Mouse (Mus musculus) thymus, postnatal 10 days (tissue): ENCODE data around the gene Ntm.

ENCODE experiments used
- DNase-seq, 2 experiments: peaks; one replicate each; pipeline ENCODE4 v3.0.0; 2021; ENCODE audit warnings: low spot score in 2 of 2

Ntm gene

GRCm38 (mm10) chr9:29240797-29241196, 722.1 kb downstream of the Ntm start:
- no peak for DNase-seq

DNA sequence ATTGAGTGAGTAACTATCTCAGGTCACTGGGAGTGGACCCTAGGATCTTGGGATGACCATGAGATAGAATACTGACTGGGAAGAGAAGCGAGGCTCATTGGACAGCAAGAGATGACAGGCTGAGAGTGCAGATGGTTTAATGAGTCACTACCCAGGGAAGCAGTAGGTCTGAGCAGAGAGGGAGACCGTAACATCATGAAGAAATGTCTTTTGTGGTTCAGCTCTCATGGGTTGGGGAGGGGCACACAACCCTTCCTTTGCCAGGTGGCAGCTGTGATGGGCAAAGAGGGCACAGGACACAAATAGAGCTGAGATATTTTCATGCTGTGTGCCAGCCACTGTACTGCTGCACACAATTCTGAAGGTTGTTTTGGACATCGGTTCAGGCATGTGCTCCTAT, 724.0 kb downstream of the Ntm start:
- DNase-seq, result no peak

DNA sequence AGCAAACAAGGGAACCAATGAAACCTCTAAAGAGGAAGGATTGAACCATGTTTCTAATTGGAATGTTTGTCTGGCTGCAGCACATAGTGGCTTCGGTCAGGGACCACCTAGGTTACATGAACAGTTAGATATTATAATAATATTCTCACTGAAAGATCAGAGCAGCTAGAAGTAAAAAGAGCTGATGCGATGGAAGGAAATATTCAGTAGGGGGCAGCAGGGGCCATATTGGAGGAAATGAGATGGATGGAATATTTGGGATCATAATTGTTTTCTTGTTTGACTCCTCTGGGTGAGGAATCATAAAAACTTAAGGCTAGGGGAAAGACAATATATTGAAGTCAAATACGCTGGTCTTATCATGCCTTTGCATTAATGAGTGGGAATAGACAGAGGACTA, 726.2 kb downstream of the Ntm start:
- DNase-seq, result no peak

DNA sequence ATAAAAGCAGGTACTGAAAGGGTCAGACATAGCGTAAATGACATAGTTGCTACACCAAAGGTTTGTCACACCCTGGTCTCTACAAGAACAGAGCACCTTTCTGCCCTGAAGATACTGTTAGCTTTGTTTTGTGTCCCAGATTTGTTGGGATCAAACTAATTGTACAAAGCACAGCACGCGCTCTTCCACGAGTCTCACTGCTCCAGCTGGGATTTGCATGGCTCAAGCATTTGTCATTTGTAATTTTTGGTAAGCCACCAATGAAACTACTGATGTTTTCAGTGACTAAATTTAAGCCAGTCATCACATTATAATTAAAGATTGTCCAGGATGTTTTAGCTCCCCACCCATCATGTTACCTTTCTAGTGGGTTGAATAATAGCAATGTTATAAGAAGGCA, 735.2 kb downstream of the Ntm start:
- DNase-seq, result no peak

DNA sequence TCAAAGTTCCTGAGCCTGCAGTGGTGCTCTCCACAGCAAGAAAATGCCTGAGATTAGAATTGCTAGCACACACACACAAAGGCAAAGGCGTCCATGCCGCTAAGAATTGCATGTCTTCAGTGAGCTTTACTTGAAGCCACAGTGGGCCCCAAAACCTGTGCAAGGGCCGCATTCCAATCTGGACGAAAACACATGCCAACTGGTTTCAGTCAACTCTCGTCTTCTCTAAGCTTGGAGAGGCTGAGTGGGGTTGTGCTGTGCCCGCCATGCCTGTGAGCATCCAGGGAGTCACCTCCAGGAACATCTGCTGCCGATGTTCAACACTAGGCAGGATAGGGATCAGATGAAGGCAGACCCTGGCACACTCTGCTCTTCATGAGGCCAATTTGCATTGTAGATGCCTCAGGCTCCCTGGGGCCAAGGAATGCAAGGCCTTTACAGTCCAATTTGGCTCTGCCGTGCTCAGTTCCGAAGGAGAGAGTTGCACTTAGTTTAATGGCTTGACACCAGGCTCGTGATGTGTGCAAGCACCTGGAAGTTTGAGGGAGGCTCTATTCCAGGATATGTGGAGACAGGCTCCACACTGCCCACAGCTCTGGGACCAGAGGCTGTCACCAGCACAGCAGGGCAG, 739.9 kb downstream of the Ntm start:
- DNase-seq, result no peak

GRCm38 (mm10) chr9:29220941-29221615, 741.9 kb downstream of the Ntm start:
- no peak for DNase-seq

DNA sequence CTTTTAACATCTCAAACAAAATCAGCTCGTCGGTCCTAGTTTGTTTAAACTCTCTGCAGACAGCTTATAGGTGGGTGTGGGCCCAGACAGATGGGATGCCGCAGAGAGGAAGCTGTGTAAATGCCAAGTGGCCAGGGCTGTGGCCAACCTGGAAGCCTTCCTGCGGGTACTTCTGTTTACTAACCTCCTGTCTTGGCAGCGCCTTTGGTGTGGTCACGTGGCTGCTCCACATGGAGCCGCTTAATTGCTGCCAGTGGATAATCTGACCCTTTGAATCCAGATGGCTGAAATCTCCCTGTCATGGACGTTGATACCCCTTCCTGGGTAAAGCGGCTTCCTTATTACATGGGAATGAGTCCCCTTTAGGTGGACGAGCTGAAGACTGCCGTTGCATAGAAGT, 742.4 kb downstream of the Ntm start:
- no peak for DNase-seq

DNA sequence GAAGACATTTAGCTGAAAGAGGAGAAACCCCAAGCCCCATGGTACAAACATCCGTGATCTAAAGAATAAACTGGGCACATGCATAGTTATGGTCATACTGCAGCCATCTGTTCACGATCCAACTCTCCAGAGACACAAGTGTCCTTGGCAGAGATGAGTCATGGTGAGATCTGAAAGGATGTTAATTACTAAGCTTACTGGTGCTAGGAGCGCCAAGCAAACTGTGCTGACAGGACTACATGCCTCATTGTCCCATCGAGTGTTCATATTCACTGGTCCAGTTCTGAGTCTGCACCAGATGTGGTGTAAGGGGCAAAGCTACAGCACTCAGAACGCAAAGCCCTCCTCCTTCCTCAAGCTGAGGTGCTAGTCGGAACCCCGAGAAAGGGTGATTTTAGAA, 745.0 kb downstream of the Ntm start:
- no peak for DNase-seq

GRCm38 (mm10) chr9:29216528-29216927, 746.4 kb downstream of the Ntm start:
- DNase-seq, result no peak

- no peak for DNase-seq
These were observed 747.1 kb downstream of the Ntm start for GRCm38 (mm10) chr9:29215796-29216195.

DNA sequence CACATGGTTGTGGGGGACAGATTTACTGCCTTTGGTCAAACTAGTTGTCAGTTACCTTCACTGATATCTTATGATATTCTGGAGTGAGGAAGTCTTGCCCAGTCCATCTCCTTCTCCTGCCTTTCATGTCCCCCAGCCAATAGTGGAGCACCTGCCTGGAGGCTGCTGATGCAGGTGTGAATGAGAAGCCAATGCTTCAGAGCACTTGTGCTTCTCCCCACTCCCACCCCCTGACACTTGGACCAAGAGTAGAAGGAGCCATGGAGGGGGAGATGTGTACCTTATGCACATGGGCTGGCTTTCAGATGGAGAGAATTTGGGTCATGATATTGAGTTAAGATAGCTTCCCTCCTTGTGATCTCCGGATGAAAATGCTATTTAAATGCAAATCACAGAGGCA, 747.7 kb downstream of the Ntm start:
- no peak for DNase-seq

DNA sequence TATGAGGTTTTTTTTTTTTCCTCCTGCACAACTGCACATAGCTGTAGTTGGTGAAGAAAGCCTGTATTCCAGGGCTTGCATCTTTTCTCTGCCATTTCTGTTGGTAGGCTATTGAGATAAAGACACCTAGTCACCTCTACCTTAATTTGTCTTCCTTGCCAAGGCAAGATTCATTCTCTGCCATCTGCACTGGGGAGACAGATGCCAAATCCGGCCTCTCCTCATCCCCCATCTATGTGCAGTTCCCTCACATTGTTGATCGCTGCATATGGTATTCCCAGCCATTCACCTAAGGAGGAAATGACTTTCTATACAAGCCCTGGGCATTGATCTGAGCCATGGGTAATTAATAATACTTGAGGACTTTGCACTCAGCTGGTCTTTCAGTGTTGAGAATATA, 753.7 kb downstream of the Ntm start:
- DNase-seq, result no peak

DNA sequence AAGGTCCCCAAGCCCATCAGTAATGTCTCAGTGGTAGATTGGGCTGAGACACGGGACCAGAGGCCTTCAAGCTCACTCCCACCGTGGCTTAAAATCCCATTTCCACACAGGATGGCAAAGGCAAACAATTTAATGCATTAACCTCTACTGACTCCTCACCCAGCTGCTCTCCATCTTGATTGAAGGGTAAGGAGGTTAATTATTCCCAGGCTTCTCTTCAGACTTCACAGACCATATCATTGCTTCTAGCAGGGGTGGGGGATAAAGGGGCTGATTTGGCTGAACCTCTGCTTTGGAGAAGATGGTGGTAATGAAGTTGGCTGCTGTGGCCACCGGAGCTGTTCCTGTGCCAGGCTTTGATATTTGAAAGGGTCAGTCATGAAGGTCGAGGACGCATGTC, 754.8 kb downstream of the Ntm start:
- no peak for DNase-seq

GRCm38 (mm10) chr9:29205680-29206079, 757.3 kb downstream of the Ntm start:
- no peak for DNase-seq

- no peak for DNase-seq
These were observed 760.7 kb downstream of the Ntm start for GRCm38 (mm10) chr9:29202196-29202595.

DNA sequence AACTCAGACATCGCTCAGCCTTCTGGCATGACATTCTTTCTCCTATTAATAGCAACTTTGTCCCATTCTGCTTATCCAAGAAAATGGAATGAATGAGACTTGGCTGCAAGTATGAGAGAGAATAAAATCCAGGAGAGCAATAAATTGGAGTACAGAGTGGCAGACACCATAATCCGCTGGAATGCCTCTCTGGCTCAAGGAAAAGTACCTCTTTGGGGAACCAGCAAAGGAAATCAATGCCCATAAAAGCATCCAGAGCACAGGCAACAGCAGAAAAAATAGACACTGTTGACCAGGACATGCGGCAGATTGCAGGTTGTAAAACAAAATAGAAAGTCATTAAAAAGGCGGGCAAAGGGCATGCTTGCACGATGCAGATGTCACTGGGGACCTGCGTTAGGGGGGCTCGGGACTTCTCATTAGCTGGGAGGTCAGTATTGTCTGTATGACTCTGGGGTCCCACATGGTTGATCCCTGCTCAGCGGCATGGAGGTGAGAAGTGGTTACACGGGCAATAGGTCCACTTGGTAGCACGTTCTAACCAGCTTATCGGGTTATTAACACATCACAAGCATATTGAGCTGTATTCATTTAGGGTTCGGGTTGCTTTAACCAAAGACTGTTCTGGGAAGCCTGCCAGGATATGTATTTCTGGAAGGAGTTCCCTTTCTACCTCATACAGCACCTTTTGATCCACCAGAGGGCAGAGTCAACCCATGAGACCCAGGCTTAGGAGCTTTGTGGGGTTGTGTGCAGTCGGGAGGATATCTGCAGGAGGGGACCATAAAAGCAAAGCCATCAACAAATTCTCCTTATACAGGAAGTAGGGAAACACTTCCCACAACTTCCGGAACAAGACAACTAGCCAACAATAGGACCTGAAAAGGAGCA, 761.5 kb downstream of the Ntm start:
- no peak for DNase-seq

DNA sequence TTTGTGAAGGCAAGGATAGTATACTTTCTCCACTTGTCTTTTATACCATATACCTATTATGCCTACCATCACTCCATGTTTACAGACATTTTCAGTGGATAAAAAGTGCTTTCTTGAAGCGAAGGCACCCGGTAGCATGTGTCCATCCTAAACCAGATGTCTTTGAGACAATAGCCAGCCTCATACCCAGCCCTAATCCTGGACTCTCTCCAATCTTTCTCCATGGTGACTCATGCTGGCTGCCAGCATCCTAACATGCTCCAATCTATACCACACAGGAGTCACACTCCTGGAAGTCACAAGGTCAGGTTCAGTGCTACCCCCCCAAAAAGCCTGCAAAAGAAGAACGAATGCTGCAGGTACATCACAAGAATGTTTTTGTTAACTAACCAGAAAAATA, 765.9 kb downstream of the Ntm start:
- no peak for DNase-seq

DNA sequence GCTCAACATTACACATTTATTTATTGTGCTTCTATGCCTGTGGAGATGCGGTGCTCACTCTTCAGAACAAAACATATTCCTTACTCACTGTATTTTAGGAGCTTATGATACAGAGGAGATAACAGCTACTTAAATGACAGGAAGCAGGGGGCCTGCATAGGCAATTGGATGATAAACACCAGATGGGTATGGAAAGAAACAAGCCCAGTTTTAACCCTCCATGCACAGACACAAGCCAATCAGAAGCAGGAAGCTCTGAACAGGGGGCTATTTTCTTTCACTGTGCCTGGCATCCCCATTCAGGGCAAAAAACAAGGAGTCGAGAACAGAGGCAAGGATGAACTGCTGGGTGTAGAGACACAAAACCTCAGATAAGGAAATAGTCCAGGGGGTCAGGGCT, 768.7 kb downstream of the Ntm start:
- DNase-seq, result no peak

DNA sequence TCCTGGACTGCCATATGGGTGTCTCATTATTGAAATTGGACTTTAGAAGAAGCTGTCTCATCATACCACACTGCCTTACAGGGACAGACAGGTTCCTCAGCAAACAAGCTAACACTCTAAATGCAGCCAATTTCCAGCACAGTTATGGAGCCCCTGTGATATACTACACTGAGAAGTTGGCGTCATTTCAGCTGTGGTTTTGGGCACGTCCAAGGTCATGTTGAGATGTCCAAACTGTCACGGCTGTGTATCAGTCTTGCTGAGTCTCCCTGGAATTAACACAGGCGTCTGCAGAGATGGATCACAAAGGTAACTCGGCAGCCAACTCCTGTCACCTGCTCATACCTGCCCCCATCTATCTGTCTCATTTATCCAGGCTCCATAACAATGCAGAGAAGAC, 779.9 kb downstream of the Ntm start:
- DNase-seq, result no peak

GRCm38 (mm10) chr9:29181661-29182060, 781.3 kb downstream of the Ntm start:
- DNase-seq, result no peak

- DNase-seq, result no peak
These were observed 797.2 kb downstream of the Ntm start for GRCm38 (mm10) chr9:29165731-29166130.

DNA sequence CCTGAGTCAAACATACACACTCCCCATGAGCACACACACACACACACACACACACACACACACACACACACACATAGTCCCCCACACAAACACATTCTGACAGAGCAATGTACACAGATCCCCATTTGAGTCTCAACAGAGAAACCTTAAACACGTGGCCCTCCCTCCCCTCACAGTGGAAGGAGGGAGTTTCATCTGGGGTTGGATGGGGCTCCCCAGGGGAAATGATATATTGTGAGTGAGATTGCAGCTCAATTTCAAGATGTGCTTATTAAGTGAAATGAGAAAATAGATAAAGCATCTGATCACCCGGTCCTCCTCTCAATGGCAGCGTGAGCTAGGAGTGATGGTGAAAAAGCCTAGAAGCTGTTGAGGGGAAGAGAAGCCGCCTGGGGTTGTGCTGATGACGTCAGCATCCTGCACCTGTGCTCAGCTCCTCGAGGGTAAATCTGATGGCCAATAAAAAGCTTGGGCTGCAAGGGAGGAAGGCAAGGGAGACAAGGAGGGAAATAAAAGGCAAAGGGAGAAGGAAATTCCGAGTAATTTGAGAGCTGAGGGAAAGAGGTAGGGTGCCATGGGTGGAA, 801.8 kb downstream of the Ntm start:
- no peak for DNase-seq

- DNase-seq, result no peak
These were observed 817.0 kb downstream of the Ntm start for GRCm38 (mm10) chr9:29145901-29146300.
